Mouse (Mus musculus) heart, embryonic 16.5 days (tissue): ENCODE measurements around the gene Itgb7. TPM values are rescaled to one million over a fixed set of nuclear protein-coding genes. Genes with fewer than 3 reads are reported as not detected.

Source experiments
- ATAC-seq: fragments of 200-750 bp; cut with Nextera tagmentation; replicated peaks from 2 replicates; pipeline ENCODE4 v1.8.0; 2017; ENCODE audit warnings: moderate number of reproducible peaks; ENCODE audit not compliant: insufficient read depth, low FRiP score; ENCODE audit errors: extremely low read depth
- H3K27ac ChIP-seq: fragments of 300-500 bp; sonication (generic); 2 replicates; pipeline ENCODE4 v1.5.1; 2014; ENCODE audit warnings: mild to moderate bottlenecking, low read length, control low read depth, moderate library complexity
- H3K27me3 ChIP-seq: fragments of 300-500 bp; sonication (generic); 2 replicates; pipeline ENCODE4 v1.6.1; 2014; ENCODE audit warnings: low read length, mixed read lengths; ENCODE audit not compliant: control insufficient read depth, insufficient read depth
- H3K36me3 ChIP-seq: fragments of 300-500 bp; sonication (generic); 2 replicates; pipeline ENCODE4 v1.6.1; 2014; ENCODE audit not compliant: control insufficient read depth, insufficient read depth
- H3K4me1 ChIP-seq: fragments of 300-500 bp; sonication (generic); 2 replicates; pipeline ENCODE4 v1.6.1; 2014; ENCODE audit warnings: low read length, mixed read lengths; ENCODE audit not compliant: control insufficient read depth, insufficient read depth
- H3K4me2 ChIP-seq: fragments of 300-500 bp; sonication (generic); 2 replicates; pipeline ENCODE4 v1.6.1; 2014; ENCODE audit warnings: low read depth, mild to moderate bottlenecking, control low read depth, low read length
- H3K4me3 ChIP-seq: fragments of 300-500 bp; sonication (generic); 2 replicates; pipeline ENCODE4 v1.5.1; 2014; ENCODE audit warnings: mild to moderate bottlenecking, control low read depth, low read length
- H3K9ac ChIP-seq: fragments of 300-500 bp; sonication (generic); 2 replicates; pipeline ENCODE4 v1.6.1; 2014; ENCODE audit warnings: low read length, control low read depth
- H3K9me3 ChIP-seq: fragments of 300-500 bp; sonication (generic); replicated peaks from 2 replicates; pipeline ENCODE4 v1.6.1; 2016; ENCODE audit warnings: low read length; ENCODE audit not compliant: control insufficient read depth
- WGBS: fragments of 180-500 bp; shearing (Covaris S2); extraction: QIAGEN DNeasy Blood & Tissue Kit; methylation state at CpG from one replicate; pipeline ENCODE4 v1.1.7; 2014; 5-methylcytosine and 5-hydroxymethylcytosine counted together
- polyA plus RNA-seq: library from polyadenylated mRNA; unstranded; fragments of >200 nt; fragmentation: Nextera tagmentation; extraction: Ambion mirVana; gene quantifications from 2 replicates; pipeline ENCODE4 v1.2.1, GENCODE M21; 2015

The Itgb7 gene
- polyA plus RNA-seq, 1 experiment from 2014 or later = 6.9 TPM

- no peaks in the 10 kb centered on the region for H3K27me3 ChIP-seq
- H3K4me2 ChIP-seq = no peak overlapping the region
- H3K27ac ChIP-seq = no peak overlapping the region
- H3K36me3 ChIP-seq = no peaks in the 10 kb centered on the region
- H3K4me1 ChIP-seq = no peaks in the 10 kb centered on the region
- no peak overlapping the region for H3K4me3 ChIP-seq
- no peak for ATAC-seq
- no peaks in the 10 kb centered on the region for H3K9me3 ChIP-seq
- no peak overlapping the region for H3K9ac ChIP-seq
- 37% methylated on average over 5 of the region's 5 CpGs for WGBS
These were observed 38.8 kb downstream of the Itgb7 start for GRCm38 (mm10) chr15:102192820-102193386.

- H3K9ac ChIP-seq = no peak overlapping the region
- H3K36me3 ChIP-seq = no peaks in the 10 kb centered on the region
- H3K9me3 ChIP-seq = no peaks in the 10 kb centered on the region
- H3K27ac ChIP-seq = no peak overlapping the region
- H3K4me1 ChIP-seq = no peaks in the 10 kb centered on the region
- H3K4me2 ChIP-seq = no peak overlapping the region
- 53% methylated on average over 7 of the region's 7 CpGs for WGBS
- no peaks in the 10 kb centered on the region for H3K27me3 ChIP-seq
- no peak for ATAC-seq
- no peak overlapping the region for H3K4me3 ChIP-seq
These were observed 39.4 kb downstream of the Itgb7 start for GRCm38 (mm10) chr15:102192271-102192812.

- no peaks in the 10 kb centered on the region for H3K9me3 ChIP-seq
- no peaks in the 10 kb centered on the region for H3K4me1 ChIP-seq
- no peaks in the 10 kb centered on the region for H3K36me3 ChIP-seq
- H3K9ac ChIP-seq = no peak overlapping the region
- no peak overlapping the region for H3K27ac ChIP-seq
- 69% methylated on average over 7 of the region's 7 CpGs for WGBS
- no peak overlapping the region for H3K4me2 ChIP-seq
- no peaks in the 10 kb centered on the region for H3K27me3 ChIP-seq
- no peak for ATAC-seq
- H3K4me3 ChIP-seq = no peak overlapping the region
These were observed 40.0 kb downstream of the Itgb7 start for GRCm38 (mm10) chr15:102191699-102192098.

- no peak overlapping the region for H3K27ac ChIP-seq
- H3K9me3 ChIP-seq = no peaks in the 10 kb centered on the region
- H3K9ac ChIP-seq = no peak overlapping the region
- no peak overlapping the region for H3K4me3 ChIP-seq
- WGBS = 69% methylated on average over 6 of the region's 6 CpGs
- no peak for ATAC-seq
- H3K4me2 ChIP-seq = no peak overlapping the region
- H3K36me3 ChIP-seq = no peaks in the 10 kb centered on the region; the same call in 1 of the 2 replicates
- H3K27me3 ChIP-seq = no peaks in the 10 kb centered on the region
- no peaks in the 10 kb centered on the region for H3K4me1 ChIP-seq
These were observed 42.9 kb downstream of the Itgb7 start for GRCm38 (mm10) chr15:102188883-102189282.

- Histone ChIP-seq H3K4me1 (no peaks in the 10 kb centered on the region), H3K4me2 (no peak overlapping the region), H3K9ac (no peak overlapping the region), H3K4me3 (no peak overlapping the region), H3K36me3 (no peaks in the 10 kb centered on the region; the same call in 1 of the 2 replicates), H3K27ac (no peak overlapping the region), H3K9me3 (no peaks in the 10 kb centered on the region), H3K27me3 (no peaks in the 10 kb centered on the region)
- WGBS = 74% methylated on average over 10 of the region's 10 CpGs
- ATAC-seq = no peak; the same call in 1 of the 2 replicates
These were observed 43.6 kb downstream of the Itgb7 start for GRCm38 (mm10) chr15:102188096-102188495.

- no peak for ATAC-seq
- no peak overlapping the region for H3K4me3 ChIP-seq
- no peaks in the 10 kb centered on the region; the same call in 1 of the 2 replicates for H3K36me3 ChIP-seq
- no peak overlapping the region for H3K4me2 ChIP-seq
- H3K27ac ChIP-seq = no peak overlapping the region
- no peaks in the 10 kb centered on the region for H3K9me3 ChIP-seq
- WGBS = 78% methylated on average over 11 of the region's 11 CpGs
- H3K27me3 ChIP-seq = no peaks in the 10 kb centered on the region
- H3K4me1 ChIP-seq = no peaks in the 10 kb centered on the region
- no peak overlapping the region for H3K9ac ChIP-seq
These were observed 45.5 kb downstream of the Itgb7 start for GRCm38 (mm10) chr15:102186239-102186638.

GRCm38 (mm10) chr15:102183076-102183475, 48.7 kb downstream of the Itgb7 start:
- WGBS = 73% methylated on average over 3 of the region's 3 CpGs
- Histone ChIP-seq H3K4me2 (no peak overlapping the region), H3K4me3 (no peak overlapping the region), H3K9ac (no peak overlapping the region), H3K27ac (no peak overlapping the region), H3K4me1 (no peaks in the 10 kb centered on the region), H3K36me3 (no peaks in the 10 kb centered on the region; the same call in 1 of the 2 replicates), H3K9me3 (no peaks in the 10 kb centered on the region), H3K27me3 (no peaks in the 10 kb centered on the region)
- ATAC-seq = no peak

- Histone ChIP-seq H3K27ac (no peak overlapping the region), H3K36me3 (peaks cover 4% of the 10 kb centered on the region; the same call in 1 of the 2 replicates), H3K27me3 (no peaks in the 10 kb centered on the region), H3K4me3 (no peak overlapping the region), H3K9ac (no peak overlapping the region), H3K4me2 (no peak overlapping the region), H3K4me1 (no peaks in the 10 kb centered on the region), H3K9me3 (no peaks in the 10 kb centered on the region)
- WGBS = 84% methylated on average over 14 of the region's 14 CpGs
- no peak for ATAC-seq
These were observed 51.8 kb downstream of the Itgb7 start for GRCm38 (mm10) chr15:102179924-102180323.

GRCm38 (mm10) chr15:102179106-102179505, 52.6 kb downstream of the Itgb7 start:
- H3K27ac ChIP-seq = no peak overlapping the region
- H3K4me2 ChIP-seq = no peak overlapping the region
- ATAC-seq = no peak
- peaks cover 5% of the 10 kb centered on the region for H3K9me3 ChIP-seq
- no peak overlapping the region for H3K9ac ChIP-seq
- H3K36me3 ChIP-seq = peaks cover 9% of the 10 kb centered on the region; the same call in 1 of the 2 replicates
- WGBS = 78% methylated on average over 9 of the region's 9 CpGs
- H3K4me3 ChIP-seq = no peak overlapping the region
- no peaks in the 10 kb centered on the region for H3K4me1 ChIP-seq
- H3K27me3 ChIP-seq = no peaks in the 10 kb centered on the region
